Mouse (Mus musculus) testis, adult 2 months (tissue): Measurements from ENCODE around the gene Ppp2r5e.

ENCODE experiments used
- CTCF ChIP-seq: fragments of 200-500 bp; IDR thresholded peaks from 2 replicates; pipeline ENCODE4 v1.5.1; 2012; ENCODE audit warnings: low read depth, mild to moderate bottlenecking, inconsistent platforms, low read length, moderate library complexity; ENCODE audit not compliant: control insufficient read depth, insufficient read depth, insufficient replicate concordance
- POLR2A ChIP-seq: fragments of 200-500 bp; IDR thresholded peaks from 2 replicates; pipeline ENCODE4 v1.6.1; 2012; ENCODE audit warnings: low read depth, mild to moderate bottlenecking, inconsistent platforms, low read length, moderate library complexity; ENCODE audit not compliant: control insufficient read depth

DNA sequence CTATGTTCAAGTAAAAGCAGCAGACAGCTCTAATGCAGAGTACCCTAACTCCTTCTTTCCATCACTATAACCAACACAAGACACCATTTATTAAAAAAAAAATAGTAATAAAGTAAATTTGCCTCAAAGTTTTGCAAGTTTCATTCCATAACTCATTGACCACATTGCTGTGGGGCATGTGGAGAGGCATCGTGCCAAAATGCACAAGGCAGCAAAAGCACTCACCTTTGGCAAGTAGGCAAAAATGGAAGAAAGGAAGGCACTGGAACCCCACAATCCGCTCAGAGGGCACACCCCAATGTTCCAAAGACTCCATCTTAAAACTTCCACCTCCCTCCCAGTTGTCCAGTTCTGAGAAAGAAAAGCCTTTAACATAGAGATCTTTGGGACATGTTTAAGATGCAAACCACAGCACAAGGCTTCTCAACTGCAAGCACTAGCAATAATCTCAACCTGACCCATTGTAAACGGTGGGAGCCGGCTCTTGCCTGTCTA lies 50.6 kb downstream of the Ppp2r5e start:
- TF ChIP-seq POLR2A = no peak
- TF ChIP-seq CTCF = no peak
